Mouse (Mus musculus) forebrain, postnatal 0 days (tissue): ENCODE measurements around the gene Fam171a2. TPM values are rescaled to one million over a fixed set of nuclear protein-coding genes. Genes with fewer than 3 reads are reported as not detected.
A peak's percentile ranks its signal among the peaks of the same experiment; 100 is the strongest.

Experiments used
- ATAC-seq: fragments of 200-750 bp; cut with Nextera tagmentation; 2 replicates; pipeline ENCODE4 v1.8.0; 2017; ENCODE audit warnings: mild to moderate bottlenecking, moderate library complexity
- DNase-seq: peaks from one replicate; pipeline ENCODE4 v3.0.0-alpha.2; 2015
- H3K27ac ChIP-seq: fragments of 300-500 bp; sonication (generic); 2 replicates; pipeline ENCODE4 v1.5.1; 2014; ENCODE audit warnings: low read depth, mild to moderate bottlenecking, antibody characterized with exemption, low read length, moderate library complexity, mixed read lengths
- H3K27me3 ChIP-seq: fragments of 300-500 bp; sonication (generic); 2 replicates; pipeline ENCODE4 v1.6.1; 2014; ENCODE audit warnings: mild to moderate bottlenecking, low read length, mixed read lengths; ENCODE audit not compliant: insufficient read depth
- H3K36me3 ChIP-seq: fragments of 300-500 bp; sonication (generic); 2 replicates; pipeline ENCODE4 v1.6.1; 2014; ENCODE audit warnings: mild to moderate bottlenecking, moderate library complexity; ENCODE audit not compliant: insufficient read depth
- H3K4me1 ChIP-seq: fragments of 300-500 bp; sonication (generic); 2 replicates; pipeline ENCODE4 v1.6.1; 2014; ENCODE audit warnings: antibody characterized with exemption; ENCODE audit not compliant: insufficient read depth
- H3K4me2 ChIP-seq: fragments of 300-500 bp; sonication (generic); 2 replicates; pipeline ENCODE4 v1.6.1; 2014; ENCODE audit warnings: low read depth, mild to moderate bottlenecking, moderate library complexity
- H3K4me3 ChIP-seq: fragments of 300-500 bp; sonication (generic); 2 replicates; pipeline ENCODE4 v1.5.1; 2014; ENCODE audit warnings: low read depth, low read length, mixed read lengths
- H3K9ac ChIP-seq: fragments of 300-500 bp; sonication (generic); 2 replicates; pipeline ENCODE4 v1.6.1; 2014; ENCODE audit warnings: mild to moderate bottlenecking
- H3K9me3 ChIP-seq: fragments of 300-500 bp; sonication (generic); 2 replicates; pipeline ENCODE4 v1.6.1; 2016; ENCODE audit warnings: low read length
- CTCF ChIP-seq: sonication (generic); IDR thresholded peaks from 2 replicates; pipeline ENCODE4 v1.5.1; 2016; ENCODE audit warnings: antibody characterized with exemption, control low read depth, low read depth
- WGBS: fragments of 180-500 bp; shearing (Covaris S2); extraction: QIAGEN DNeasy Blood & Tissue Kit; methylation state at CpG from one replicate; pipeline ENCODE4 v1.1.7; 2014; 5-methylcytosine and 5-hydroxymethylcytosine counted together
- polyA plus RNA-seq: library from polyadenylated mRNA; unstranded; fragments of >200 nt; fragmentation: Nextera tagmentation; extraction: Ambion mirVana; gene quantifications from 2 replicates; pipeline ENCODE4 v1.2.1, GENCODE M21; 2015
- total RNA-seq: library from RNA; depleted of rRNA; stranded (reverse); fragments of >200 nt; gene quantifications from 2 replicates; pipeline ENCODE4 v1.2.3, GENCODE M21; 2014

The Fam171a2 gene
- total and polyA plus RNA-seq, 2 experiments from 2014 or later, result 26.9 to 361 TPM

- Histone ChIP-seq H3K9me3 (no peaks in the 10 kb centered on the region), H3K4me3 (peak overlapping the region; percentile 66), H3K4me1 (peaks cover 10% of the 10 kb centered on the region; the same call in 1 of the 2 replicates), H3K27ac (0 out of 2 replicates have a peak overlapping the region, but pooled peaks have one; percentile 21), H3K9ac (no peak overlapping the region), H3K4me2 (peak overlapping the region; percentile 97), H3K27me3 (no peaks in the 10 kb centered on the region), H3K36me3 (no peaks in the 10 kb centered on the region; the same call in 1 of the 2 replicates)
- no peak for ATAC-seq
- TF ChIP-seq CTCF, result no peak
- 34% methylated on average over 15 of the region's 15 CpGs for WGBS
- no peak for DNase-seq
Measured at GRCm38 (mm10) chr11:102408888-102409794, 38.3 kb downstream of the Fam171a2 start.

- H3K4me1 ChIP-seq, result peaks cover 10% of the 10 kb centered on the region; the same call in 1 of the 2 replicates
- H3K9me3 ChIP-seq, result no peaks in the 10 kb centered on the region
- peak overlapping the region; percentile 66 for H3K4me3 ChIP-seq
- H3K36me3 ChIP-seq, result peaks cover 7% of the 10 kb centered on the region; the same call in 1 of the 2 replicates
- DNase-seq, result peak; percentile 98
- no peaks in the 10 kb centered on the region for H3K27me3 ChIP-seq
- ATAC-seq, result peak; percentile 96
- H3K9ac ChIP-seq, result no peak overlapping the region
- TF ChIP-seq CTCF, result no peak; the same call in 1 of the 2 replicates
- peak overlapping the region; percentile 62; the same call in 1 of the 2 replicates for H3K27ac ChIP-seq
- peak overlapping the region; percentile 97 for H3K4me2 ChIP-seq
- WGBS, result 1% methylated on average over 32 of the region's 32 CpGs
Measured at GRCm38 (mm10) chr11:102408344-102408876, 39.1 kb downstream of the Fam171a2 start.

GRCm38 (mm10) chr11:102407834-102408215 lies 39.7 kb downstream of the Fam171a2 start, which contains the start of gene Slc25a39:
Slc25a39 (minus strand) TSS chr11:102407946.
- Histone ChIP-seq H3K36me3 (peaks cover 12% of the 10 kb centered on the region), H3K27me3 (no peaks in the 10 kb centered on the region), H3K9me3 (no peaks in the 10 kb centered on the region), H3K27ac (peak within 1 kb of the TSS; percentile 77), H3K4me2 (peak within 1 kb of the TSS; percentile 97), H3K9ac (peak within 1 kb of the TSS; percentile 76), H3K4me3 (peak within 1 kb of the TSS; percentile 66), H3K4me1 (peaks cover 10% of the 10 kb centered on the region; the same call in 1 of the 2 replicates)
- DNase-seq, result no peak
- 1% methylated on average over 19 of the region's 19 CpGs for WGBS
- TF ChIP-seq CTCF, result no peak
- ATAC-seq, result no peak

- Histone ChIP-seq H3K27me3 (no peaks in the 10 kb centered on the region), H3K36me3 (peaks cover 18% of the 10 kb centered on the region), H3K4me3 (peak overlapping the region; percentile 66), H3K27ac (peak overlapping the region; percentile 77), H3K9me3 (no peaks in the 10 kb centered on the region), H3K9ac (peak overlapping the region; percentile 76), H3K4me2 (peak overlapping the region; percentile 97), H3K4me1 (peaks cover 10% of the 10 kb centered on the region; the same call in 1 of the 2 replicates)
- ATAC-seq (peak; percentile 57), DNase-seq (peak; percentile 89)
- TF ChIP-seq CTCF, result no peak
- 6% methylated on average over 74 of the region's 85 CpGs for WGBS
Measured at GRCm38 (mm10) chr11:102406900-102407833, 40.3 kb downstream of the Fam171a2 start.

GRCm38 (mm10) chr11:102406401-102406800 lies 41.1 kb downstream of the Fam171a2 start:
- Histone ChIP-seq H3K4me3 (peak overlapping the region; percentile 66), H3K36me3 (peaks cover 26% of the 10 kb centered on the region), H3K9ac (peak overlapping the region; percentile 76), H3K9me3 (no peaks in the 10 kb centered on the region), H3K4me1 (peaks cover 10% of the 10 kb centered on the region; the same call in 1 of the 2 replicates), H3K27me3 (no peaks in the 10 kb centered on the region), H3K4me2 (peak overlapping the region; percentile 97), H3K27ac (no peak overlapping the region)
- WGBS, result 12% methylated on average over 3 of the region's 3 CpGs
- DNase-seq (no peak), ATAC-seq (no peak)
- no peak for TF ChIP-seq CTCF
